Mouse (Mus musculus) brain, embryonic 14.5 days (tissue): Measurements from ENCODE around the gene Pfkp.

ENCODE experiments used
- CTCF ChIP-seq: fragments of 200-500 bp; IDR thresholded peaks from 2 replicates; pipeline ENCODE4 v1.5.1; 2012; ENCODE audit warnings: inconsistent platforms, mild to moderate bottlenecking, moderate library complexity, borderline replicate concordance; ENCODE audit not compliant: insufficient read depth, insufficient read length; ENCODE audit errors: extremely low read depth
- POLR2A ChIP-seq: fragments of 200-500 bp; IDR thresholded peaks from 2 replicates; pipeline ENCODE4 v1.6.1; 2012; ENCODE audit warnings: mild to moderate bottlenecking, inconsistent platforms, borderline replicate concordance; ENCODE audit not compliant: poor library complexity, insufficient read depth, insufficient read length, severe bottlenecking; ENCODE audit errors: extremely low read depth

DNA sequence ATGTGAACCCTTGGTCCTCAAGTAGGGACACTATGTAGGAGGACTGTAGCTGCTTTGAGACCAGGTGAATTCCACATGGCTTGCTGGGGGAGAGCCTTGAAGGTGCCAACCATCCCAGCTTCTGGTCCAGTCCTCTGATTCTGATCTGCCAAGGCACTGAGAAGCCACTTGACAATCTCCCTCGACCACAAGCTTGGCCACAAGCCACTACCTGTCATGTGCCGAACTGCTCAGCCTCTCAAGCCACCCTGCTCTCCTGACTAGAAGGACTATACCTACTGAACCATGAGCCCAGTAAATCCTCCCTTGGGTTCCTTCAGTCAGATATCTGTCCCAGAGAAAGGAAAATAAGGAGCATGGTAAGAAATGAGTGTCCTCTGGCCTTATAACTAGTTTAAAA, 24.0 kb downstream of the Pfkp start:
- TF ChIP-seq POLR2A (no peak), CTCF (no peak)
